17 mouse cellular contexts compared by ENCODE assay signal in the genomic region with DNA sequence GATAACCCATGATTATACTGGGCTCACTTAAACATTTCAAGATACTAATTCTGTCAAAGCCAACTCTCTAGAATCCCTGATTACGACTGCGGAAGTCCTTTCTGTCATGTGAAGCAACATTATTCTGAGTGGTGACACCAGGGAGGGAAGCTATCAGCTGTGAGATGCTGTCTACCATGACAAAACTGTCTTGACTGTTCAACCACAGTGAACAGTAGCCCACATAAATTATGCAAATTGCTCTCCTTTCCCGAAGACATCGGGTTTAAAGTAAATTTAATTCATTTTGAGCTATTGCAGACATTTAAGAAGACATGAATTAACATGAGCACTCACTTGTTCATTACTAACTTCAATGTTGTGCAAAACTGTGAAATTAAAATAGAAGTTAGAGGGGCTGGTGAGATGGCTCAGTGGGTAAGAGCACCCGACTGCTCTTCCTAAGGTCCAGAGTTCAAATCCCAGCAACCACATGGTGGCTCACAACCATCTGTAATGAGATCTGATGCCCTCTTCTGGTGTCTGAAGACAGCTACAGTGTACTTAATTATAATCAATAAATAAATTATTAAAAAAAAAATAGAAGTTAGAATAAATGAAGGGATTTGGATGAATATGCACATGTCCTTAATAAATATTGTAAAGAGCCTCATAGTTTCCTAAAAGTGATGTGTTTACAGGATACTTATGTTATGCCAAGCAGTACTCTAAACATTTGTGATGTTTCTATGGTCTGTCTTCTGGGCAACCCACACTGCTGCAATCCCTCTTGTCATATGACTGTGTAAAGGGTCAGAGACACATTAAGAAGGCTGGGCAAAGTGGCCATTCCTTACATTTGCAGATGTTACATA.
DNase-seq lines count a peak whose midpoint lies in the region; ATAC-seq and TF ChIP-seq lines count a peak whose summit lies in the region.
"Had no signal": no experiment of that assay in that cellular context is flagged by ENCODE, and none has a peak within 500 bp of the region (broad histone marks: within the 10 kb centered on the region; RNA-seq: fewer than 3 reads in every experiment).

No protein-coding gene starts in this region.

- H3K9ac ChIP-seq in forebrain, embryonic 12.5 days, result no peak overlapping the region
- H3K9ac ChIP-seq in forebrain, embryonic 11.5 days (ENCODE audit: low read length), result no peak overlapping the region
- no peak overlapping the region for H3K9ac ChIP-seq in lung, embryonic 14.5 days
- H3K9ac ChIP-seq in forebrain, embryonic 16.5 days (replicated peaks; ENCODE audit: low read depth, low read length), result no peak overlapping the region
- no peak overlapping the region for H3K9ac ChIP-seq in midbrain, embryonic 16.5 days (ENCODE audit: low read depth, low read length)
- H3K9ac ChIP-seq: intestine, embryonic 15.5 days; limb, embryonic 13.5 days; liver, embryonic 14.5 days had no signal

- ATAC-seq in forebrain, embryonic 12.5 days (ENCODE audit: low FRiP score), result peak; percentile 61
- no peak for ATAC-seq in forebrain, embryonic 11.5 days (replicated peaks; ENCODE audit: low FRiP score)
- ATAC-seq in lung, embryonic 14.5 days (ENCODE audit: insufficient read depth), result peak; percentile 56
- peak; percentile 88 for ATAC-seq in forebrain, embryonic 16.5 days
- peak; percentile 82 for ATAC-seq in midbrain, embryonic 16.5 days
- ATAC-seq in CD4-positive, CD25-positive, alpha-beta regulatory T cell, adult 4 months, result no peak
- ATAC-seq: intestine, embryonic 15.5 days had no signal

- no peak for TF ChIP-seq CTCF in lung, embryonic 14.5 days (IDR thresholded peaks at IDR 0.05; ENCODE audit: low read depth)

- DNase-seq in forebrain, embryonic 11.5 days (ENCODE audit: low spot score), result no peak
- DNase-seq in lung, embryonic 14.5 days, result no peak
- no peak for DNase-seq in lung, postnatal 14 days
- DNase-seq in urinary bladder, adult 2 months (ENCODE audit: low spot score), result no peak
- DNase-seq: cerebellum, adult 11 months; lung, postnatal 4 days; right cerebral cortex, postnatal 4 days; thymus, postnatal 4 days had no signal

- 63% methylated on average over 5 of the region's 5 CpGs for WGBS in forebrain, embryonic 12.5 days
- WGBS in forebrain, embryonic 11.5 days, result 82% methylated on average over 5 of the region's 5 CpGs
- WGBS in lung, embryonic 14.5 days, result 82% methylated on average over 5 of the region's 5 CpGs
- WGBS in forebrain, embryonic 16.5 days, result 40% methylated on average over 5 of the region's 5 CpGs
- WGBS in midbrain, embryonic 16.5 days, result 33% methylated on average over 5 of the region's 5 CpGs

- no peak overlapping the region for H3K27ac ChIP-seq in forebrain, embryonic 12.5 days
- H3K27ac ChIP-seq in forebrain, embryonic 11.5 days (ENCODE audit: low read depth, low read length), result no peak overlapping the region
- H3K27ac ChIP-seq in lung, embryonic 14.5 days (ENCODE audit: low read depth), result no peak overlapping the region
- no peak overlapping the region for H3K27ac ChIP-seq in forebrain, embryonic 16.5 days (ENCODE audit: low read length)
- no peak overlapping the region for H3K27ac ChIP-seq in midbrain, embryonic 16.5 days (ENCODE audit: low read length)
- H3K27ac ChIP-seq: embryonic facial prominence, embryonic 10.5 days; heart, embryonic 10.5 days; intestine, embryonic 15.5 days; limb, embryonic 13.5 days; liver, embryonic 14.5 days had no signal

- no peaks in the 10 kb centered on the region for H3K9me3 ChIP-seq in forebrain, embryonic 12.5 days
- H3K9me3 ChIP-seq in forebrain, embryonic 11.5 days (ENCODE audit: control insufficient read depth, low read length), result no peaks in the 10 kb centered on the region
- no peaks in the 10 kb centered on the region for H3K9me3 ChIP-seq in lung, embryonic 14.5 days (ENCODE audit: low read depth, low read length)
- no peaks in the 10 kb centered on the region for H3K9me3 ChIP-seq in forebrain, embryonic 16.5 days (ENCODE audit: control insufficient read depth, low read length)
- H3K9me3 ChIP-seq in midbrain, embryonic 16.5 days (replicated peaks; ENCODE audit: control insufficient read depth, low read length, poor library complexity, severe bottlenecking), result no peaks in the 10 kb centered on the region
- H3K9me3 ChIP-seq: embryonic facial prominence, embryonic 10.5 days; heart, embryonic 10.5 days; intestine, embryonic 15.5 days; limb, embryonic 13.5 days had no signal

- H3K27me3 ChIP-seq in forebrain, embryonic 12.5 days, result no peaks in the 10 kb centered on the region
- H3K27me3 ChIP-seq in forebrain, embryonic 11.5 days (ENCODE audit: control insufficient read depth, insufficient read depth, low read length), result no peaks in the 10 kb centered on the region
- no peaks in the 10 kb centered on the region for H3K27me3 ChIP-seq in lung, embryonic 14.5 days (ENCODE audit: insufficient read depth, low read length)
- no peaks in the 10 kb centered on the region for H3K27me3 ChIP-seq in forebrain, embryonic 16.5 days (replicated peaks; ENCODE audit: control insufficient read depth, insufficient read depth, low read length)
- H3K27me3 ChIP-seq in midbrain, embryonic 16.5 days (ENCODE audit: control insufficient read depth, insufficient read depth, low read depth, low read length), result no peaks in the 10 kb centered on the region; the same call in 1 of the 2 replicates
- H3K27me3 ChIP-seq: intestine, embryonic 15.5 days; limb, embryonic 13.5 days had no signal

- no peak overlapping the region for H3K4me2 ChIP-seq in forebrain, embryonic 12.5 days
- no peak overlapping the region for H3K4me2 ChIP-seq in forebrain, embryonic 11.5 days (ENCODE audit: low read depth, low read length, severe bottlenecking)
- H3K4me2 ChIP-seq in lung, embryonic 14.5 days, result no peak overlapping the region
- H3K4me2 ChIP-seq in forebrain, embryonic 16.5 days (ENCODE audit: low read length), result no peak overlapping the region
- H3K4me2 ChIP-seq in midbrain, embryonic 16.5 days (ENCODE audit: low read length), result no peak overlapping the region
- H3K4me2 ChIP-seq: intestine, embryonic 15.5 days; limb, embryonic 13.5 days had no signal

- no peak overlapping the region for H3K4me3 ChIP-seq in forebrain, embryonic 12.5 days (replicated peaks)
- H3K4me3 ChIP-seq in forebrain, embryonic 11.5 days (ENCODE audit: low read depth, low read length), result no peak overlapping the region
- H3K4me3 ChIP-seq in lung, embryonic 14.5 days (ENCODE audit: low read depth, low read length), result no peak overlapping the region
- no peak overlapping the region for H3K4me3 ChIP-seq in forebrain, embryonic 16.5 days (replicated peaks; ENCODE audit: low read length)
- no peak overlapping the region for H3K4me3 ChIP-seq in midbrain, embryonic 16.5 days (ENCODE audit: low read depth, low read length)
- H3K4me3 ChIP-seq: embryonic facial prominence, embryonic 10.5 days; heart, embryonic 10.5 days; intestine, embryonic 15.5 days; limb, embryonic 13.5 days had no signal

- H3K36me3 ChIP-seq in forebrain, embryonic 12.5 days (replicated peaks), result no peaks in the 10 kb centered on the region
- no peaks in the 10 kb centered on the region for H3K36me3 ChIP-seq in forebrain, embryonic 11.5 days (ENCODE audit: control insufficient read depth, insufficient read depth, low read length)
- no peaks in the 10 kb centered on the region for H3K36me3 ChIP-seq in lung, embryonic 14.5 days (ENCODE audit: insufficient read depth)
- H3K36me3 ChIP-seq in forebrain, embryonic 16.5 days (ENCODE audit: control insufficient read depth, insufficient read depth), result no peaks in the 10 kb centered on the region
- H3K36me3 ChIP-seq in midbrain, embryonic 16.5 days (ENCODE audit: control insufficient read depth, insufficient read depth, low read length), result no peaks in the 10 kb centered on the region
- H3K36me3 ChIP-seq: embryonic facial prominence, embryonic 10.5 days; heart, embryonic 10.5 days; intestine, embryonic 15.5 days; limb, embryonic 13.5 days had no signal

- peaks cover 15% of the 10 kb centered on the region for H3K4me1 ChIP-seq in forebrain, embryonic 12.5 days
- H3K4me1 ChIP-seq in forebrain, embryonic 11.5 days (replicated peaks; ENCODE audit: control insufficient read depth, insufficient read depth, low read length), result no peaks in the 10 kb centered on the region; the same call in 1 of the 2 replicates
- peaks cover 8% of the 10 kb centered on the region for H3K4me1 ChIP-seq in lung, embryonic 14.5 days (ENCODE audit: insufficient read depth)
- H3K4me1 ChIP-seq in forebrain, embryonic 16.5 days (replicated peaks; ENCODE audit: control insufficient read depth, insufficient read depth, low read length), result peaks cover 20% of the 10 kb centered on the region
- peaks cover 6% of the 10 kb centered on the region; the same call in 1 of the 2 replicates for H3K4me1 ChIP-seq in midbrain, embryonic 16.5 days (ENCODE audit: control insufficient read depth, insufficient read depth, low read length)
- H3K4me1 ChIP-seq: intestine, embryonic 15.5 days had no signal

Comparison
In these comparisons a context has a peak if more than half of its experiments do, and no peak if none do; other contexts are left out.
1. ATAC-seq: peak in forebrain, embryonic 12.5 days (single experiment), lung, embryonic 14.5 days (single experiment), forebrain, embryonic 16.5 days (single experiment) and midbrain, embryonic 16.5 days (single experiment); none in forebrain, embryonic 11.5 days (single experiment) and CD4-positive, CD25-positive, alpha-beta regulatory T cell, adult 4 months (single experiment).